Mouse (Mus musculus) urinary bladder, postnatal 4 days (tissue): ENCODE measurements at regions not wholly inside any gene's neighbourhood (a gene's known extent, or its start where the extent isn't known, plus 50 kb on each side); places are given as distances from the start of the nearest gene placed in this dataset.

ENCODE experiments used
- DNase-seq, 2 experiments: peaks; one replicate each; pipeline ENCODE4 v3.0.0; 2021 to 2022; ENCODE audit warnings: low spot score in 2 of 2

GRCm38 (mm10) chr8:93689832-93690471 lies 119.8 kb upstream of the Gnao1 start:
- no peak for DNase-seq

GRCm38 (mm10) chr8:93691375-93691774 lies 118.4 kb upstream of the Gnao1 start:
- no peak for DNase-seq

GRCm38 (mm10) chr8:93691826-93692225 lies 117.9 kb upstream of the Gnao1 start:
- no peak for DNase-seq

- DNase-seq: no peak
Measured at GRCm38 (mm10) chr8:93697206-93697605, 112.6 kb upstream of the Gnao1 start.

GRCm38 (mm10) chr8:93698508-93698907 lies 111.3 kb upstream of the Gnao1 start:
- DNase-seq: no peak

- no peak for DNase-seq
Measured at GRCm38 (mm10) chr8:93701391-93701790, 108.4 kb upstream of the Gnao1 start.

GRCm38 (mm10) chr8:93712066-93712706 lies 97.6 kb upstream of the Gnao1 start:
- DNase-seq: no peak

- DNase-seq: no peak
Measured at GRCm38 (mm10) chr8:93713221-93713620, 96.5 kb upstream of the Gnao1 start.

GRCm38 (mm10) chr8:93724896-93725489 lies 84.8 kb upstream of the Gnao1 start:
- no peak for DNase-seq

- DNase-seq: no peak
Measured at GRCm38 (mm10) chr8:93729124-93729930, 80.4 kb upstream of the Gnao1 start.

GRCm38 (mm10) chr8:93730738-93731700 lies 78.7 kb upstream of the Gnao1 start:
- no peak for DNase-seq

GRCm38 (mm10) chr8:93734818-93735217 lies 74.9 kb upstream of the Gnao1 start:
- DNase-seq: no peak

- DNase-seq: no peak
Measured at GRCm38 (mm10) chr8:93740281-93740680, 69.5 kb upstream of the Gnao1 start.

- DNase-seq: no peak
Measured at GRCm38 (mm10) chr8:93748720-93749119, 61.0 kb upstream of the Gnao1 start.

GRCm38 (mm10) chr8:93750921-93751320 lies 58.8 kb upstream of the Gnao1 start:
- no peak for DNase-seq

GRCm38 (mm10) chr8:93755981-93756380 lies 53.8 kb upstream of the Gnao1 start:
- no peak for DNase-seq
